Comparison of ENCODE assay signal across 8 mouse cellular contexts in the genomic region with DNA sequence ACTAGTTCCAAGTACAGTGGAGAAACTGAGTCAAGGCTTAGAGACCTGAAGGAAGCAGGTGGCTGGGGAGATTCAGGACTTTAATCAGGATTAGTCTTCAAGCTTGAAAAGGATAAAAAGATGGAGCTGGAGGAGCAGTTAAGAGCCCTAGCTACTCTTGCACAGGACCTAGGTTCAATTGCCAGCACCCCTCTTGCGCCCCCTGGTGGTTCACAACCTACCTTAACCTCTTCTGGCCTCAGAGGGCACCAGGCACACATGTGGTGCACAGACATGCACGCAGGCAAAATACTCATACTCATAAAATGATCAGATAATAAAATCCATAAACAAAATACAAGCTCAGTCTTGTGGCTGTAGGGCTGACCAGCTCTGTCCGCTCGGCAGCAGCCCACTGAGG. TPM values are rescaled to one million over a fixed set of nuclear protein-coding genes. Genes with fewer than 3 reads are reported as not detected.
A peak's percentile ranks its signal among the peaks of the same experiment; 100 is the strongest.
DNase-seq lines count a peak whose midpoint lies in the region; ATAC-seq and TF ChIP-seq lines count a peak whose summit lies in the region.

No protein-coding gene starts in this region.

- peak; percentile 81 for TF ChIP-seq CTCF in stomach, postnatal 0 days (IDR thresholded peaks at IDR 0.05; ENCODE audit: low read depth)

- H3K9me3 ChIP-seq in heart, embryonic 12.5 days (replicated peaks): no peaks in the 10 kb centered on the region
- no peaks in the 10 kb centered on the region for H3K9me3 ChIP-seq in heart, embryonic 15.5 days (replicated peaks)
- H3K9me3 ChIP-seq in stomach, postnatal 0 days (ENCODE audit: control insufficient read depth, low read length): no peaks in the 10 kb centered on the region

- no peaks in the 10 kb centered on the region for H3K4me1 ChIP-seq in heart, embryonic 12.5 days (replicated peaks)
- peaks cover 4% of the 10 kb centered on the region; the same call in 1 of the 2 replicates for H3K4me1 ChIP-seq in heart, embryonic 15.5 days (replicated peaks)
- no peaks in the 10 kb centered on the region for H3K4me1 ChIP-seq in stomach, postnatal 0 days (replicated peaks; ENCODE audit: control insufficient read depth, insufficient read depth)

- H3K36me3 ChIP-seq in heart, embryonic 12.5 days: no peaks in the 10 kb centered on the region
- no peaks in the 10 kb centered on the region for H3K36me3 ChIP-seq in heart, embryonic 15.5 days
- no peaks in the 10 kb centered on the region for H3K36me3 ChIP-seq in stomach, postnatal 0 days (ENCODE audit: control insufficient read depth, insufficient read depth, low read length)

- H3K27me3 ChIP-seq in heart, embryonic 12.5 days (replicated peaks): no peaks in the 10 kb centered on the region
- no peaks in the 10 kb centered on the region for H3K27me3 ChIP-seq in heart, embryonic 15.5 days
- no peaks in the 10 kb centered on the region for H3K27me3 ChIP-seq in stomach, postnatal 0 days (ENCODE audit: control insufficient read depth, insufficient read depth, low read length)

- H3K27ac ChIP-seq in heart, embryonic 12.5 days (ENCODE audit: poor library complexity, severe bottlenecking): no peak overlapping the region
- no peak overlapping the region for H3K27ac ChIP-seq in heart, embryonic 15.5 days
- H3K27ac ChIP-seq in stomach, postnatal 0 days (replicated peaks): no peak overlapping the region

- H3K9ac ChIP-seq in heart, embryonic 12.5 days: no peak overlapping the region
- H3K9ac ChIP-seq in heart, embryonic 15.5 days: no peak overlapping the region
- H3K9ac ChIP-seq in stomach, postnatal 0 days (ENCODE audit: low read length): no peak overlapping the region

- ATAC-seq in heart, embryonic 12.5 days (ENCODE audit: insufficient number of reproducible peaks, low FRiP score): no peak; the same call in 1 of the 2 replicates
- peak; percentile 18; the same call in 1 of the 2 replicates for ATAC-seq in heart, embryonic 15.5 days (replicated peaks; ENCODE audit: insufficient number of reproducible peaks, insufficient read depth, low FRiP score, low read depth)
- ATAC-seq in megakaryocyte, adult 5-6 weeks (ENCODE audit: poor library complexity, severe bottlenecking): peak; percentile 83
- 0 out of 2 replicates have a peak, but pooled peaks have one; percentile 67 for ATAC-seq in stomach, postnatal 0 days (ENCODE audit: low FRiP score, low TSS enrichment)

- peak; percentile 88 for DNase-seq in heart, adult 11 months
- DNase-seq in T-cell, adult 2 months (ENCODE audit: low spot score): peak; percentile 56
- peak; percentile 51 to 73 for DNase-seq in cerebellum, postnatal 4 days (ENCODE audit: low spot score in 2 of 2)
- DNase-seq in layer of hippocampus, adult 9-11 months: peak; percentile 15
- peak; percentile 69 for DNase-seq in stomach, postnatal 0 days (ENCODE audit: low spot score)

- no peak for TF ChIP-seq EP300 in stomach, postnatal 0 days (optimal IDR thresholded peaks at IDR 0.05)

- no peak overlapping the region for H3K4me2 ChIP-seq in heart, embryonic 12.5 days
- H3K4me2 ChIP-seq in heart, embryonic 15.5 days: no peak overlapping the region
- H3K4me2 ChIP-seq in stomach, postnatal 0 days (replicated peaks; ENCODE audit: low read depth): no peak overlapping the region

- H3K4me3 ChIP-seq in heart, embryonic 12.5 days: no peak overlapping the region
- H3K4me3 ChIP-seq in heart, embryonic 15.5 days: no peak overlapping the region
- no peak overlapping the region for H3K4me3 ChIP-seq in stomach, postnatal 0 days (ENCODE audit: low read depth, low read length)

- WGBS in heart, embryonic 12.5 days: 52% methylated on average over 4 of the region's 4 CpGs
- WGBS in heart, embryonic 15.5 days: 58% methylated on average over 4 of the region's 4 CpGs
- WGBS in stomach, postnatal 0 days: 55% methylated on average over 4 of the region's 4 CpGs

RNA-seq across cellular contexts. Expression of a gene that starts 15.8 kb away (rescaled TPM):
- 199 and 203 TPM in 2 replicates for polyA plus RNA-seq in heart, embryonic 12.5 days (2016; fragmentation: Nextera tagmentation; extraction: Ambion mirVana)
- 156 and 179 TPM in 2 replicates for polyA plus RNA-seq in heart, embryonic 15.5 days (2015; fragmentation: Nextera tagmentation; extraction: Ambion mirVana)
- 76.0 and 79.3 TPM in 2 replicates for total RNA-seq in megakaryocyte, adult 5-6 weeks (2015)
- total RNA-seq in megakaryocyte, adult 5-6 weeks (2017): 33.6 and 47.5 TPM in 2 replicates
- 180 and 186 TPM in 2 replicates for polyA plus RNA-seq in stomach, postnatal 0 days (2015; fragmentation: Nextera tagmentation; extraction: Ambion mirVana)

Comparison
In these comparisons a context has a peak if more than half of its experiments do, and no peak if none do; other contexts are left out.
1. DNase-seq: peak in every context shown above with its lines; median percentile 88 in heart, adult 11 months; 69 in stomach, postnatal 0 days; 62 in cerebellum, postnatal 4 days; 56 in T-cell, adult 2 months; 15 in layer of hippocampus, adult 9-11 months.